Mouse (Mus musculus) granulocyte monocyte progenitor cell, adult 5-6 weeks (primary cell): ENCODE results near the gene Cbx7. TPM values are rescaled to one million over a fixed set of nuclear protein-coding genes. Genes with fewer than 3 reads are reported as not detected.

Experiments
- ATAC-seq: replicated peaks from 2 replicates; pipeline ENCODE4 v1.8.0; 2016; ENCODE audit warnings: mild to moderate bottlenecking, moderate TSS enrichment, inconsistent platforms; ENCODE audit not compliant: poor library complexity, severe bottlenecking
- total RNA-seq, 2 experiments: library from RNA; stranded (forward) in 1 of 2; stranded (reverse) in 1 of 2; fragments of 200-712, 200-1000 nt in 1 of 2; fragments of >200 nt in 1 of 2; fragmentation: Nextera tagmentation in 1 of 2; gene quantifications; 2 replicates each; pipeline ENCODE4 v1.2.3; 2014 to 2017

Cbx7 gene
- total RNA-seq, 2 experiments from 2014 or later, result 0.26 to 3.7 TPM

DNA sequence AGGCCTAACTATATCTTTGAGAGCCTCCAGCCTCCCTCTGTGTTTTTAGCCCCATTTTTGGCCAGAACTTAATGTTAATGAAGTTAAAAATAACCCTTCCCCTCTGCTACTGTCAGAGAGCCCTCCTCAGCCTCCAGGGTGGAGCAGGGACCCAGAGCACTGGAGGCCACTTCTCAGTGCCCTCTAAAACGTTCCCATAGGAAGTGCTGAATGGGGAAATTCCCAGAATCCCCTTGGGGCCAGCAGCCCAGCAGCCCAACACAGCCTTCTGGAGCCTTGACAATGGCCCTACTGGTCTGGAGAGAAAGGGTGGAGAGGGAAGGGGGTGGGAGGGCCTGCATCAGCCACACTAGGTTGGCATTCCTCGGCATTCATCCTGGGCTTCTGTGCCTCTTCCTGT is 32.7 kb upstream of the Cbx7 start:
- no peak for ATAC-seq

DNA sequence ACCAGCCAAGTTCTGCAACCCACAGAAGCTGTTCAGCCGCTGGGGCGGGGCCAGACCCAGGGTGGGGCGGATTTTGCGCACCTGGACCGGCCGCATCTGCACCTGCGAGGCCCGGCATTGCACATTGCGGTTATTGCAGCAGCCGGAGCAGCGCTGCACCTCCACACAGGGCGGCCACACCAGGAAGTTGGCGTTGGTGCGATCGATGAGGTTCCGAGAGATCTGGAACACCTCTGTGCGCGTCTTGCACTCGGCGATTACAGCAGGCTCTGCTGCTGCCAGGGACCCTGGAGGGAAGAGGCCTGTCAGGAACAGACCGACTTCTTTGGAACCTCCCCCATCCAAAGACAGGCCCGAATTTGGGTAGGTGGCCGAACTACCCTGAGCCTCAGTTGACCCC is 30.7 kb upstream of the Cbx7 start:
- ATAC-seq, result no peak

DNA sequence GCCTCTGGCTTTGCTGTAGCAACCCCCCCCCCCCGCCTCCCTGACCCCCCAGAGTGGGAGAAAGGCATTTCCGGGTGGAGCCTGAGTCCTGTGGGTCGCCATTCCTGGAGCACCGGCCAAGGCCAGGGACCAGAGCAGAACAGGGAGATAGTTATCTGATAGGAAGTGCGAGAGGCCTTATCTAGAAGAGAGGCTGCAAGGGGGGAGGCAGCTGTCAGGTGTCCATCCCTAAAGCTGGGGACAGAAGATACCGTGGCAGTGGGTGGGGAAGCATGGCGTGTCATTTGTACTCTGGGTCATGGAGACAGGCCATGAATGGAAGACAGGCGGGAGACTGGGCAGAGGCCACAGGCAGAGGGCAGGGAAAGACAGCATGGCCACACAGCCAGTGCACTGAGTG is 29.8 kb upstream of the Cbx7 start:
- ATAC-seq, result no peak

DNA sequence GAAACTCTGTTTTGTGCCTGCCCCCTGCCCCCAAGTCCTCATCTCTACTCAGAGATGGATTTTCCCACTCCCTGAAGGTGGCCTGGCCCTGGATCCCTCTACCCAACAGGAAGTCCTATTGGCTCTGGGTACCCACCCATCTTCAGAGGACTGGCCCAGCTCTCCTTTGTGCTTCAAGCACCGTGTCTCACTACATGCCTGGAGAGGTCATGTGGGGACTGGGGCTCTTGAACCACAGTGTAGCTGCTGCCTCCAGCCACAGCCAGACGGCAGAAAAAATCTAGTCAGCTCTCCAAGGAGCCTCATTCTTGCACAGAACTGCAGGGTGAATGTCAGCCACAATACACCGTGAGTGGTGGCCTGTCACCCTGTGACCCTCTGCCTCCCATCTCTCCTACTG is 27.1 kb upstream of the Cbx7 start:
- ATAC-seq, result no peak

DNA sequence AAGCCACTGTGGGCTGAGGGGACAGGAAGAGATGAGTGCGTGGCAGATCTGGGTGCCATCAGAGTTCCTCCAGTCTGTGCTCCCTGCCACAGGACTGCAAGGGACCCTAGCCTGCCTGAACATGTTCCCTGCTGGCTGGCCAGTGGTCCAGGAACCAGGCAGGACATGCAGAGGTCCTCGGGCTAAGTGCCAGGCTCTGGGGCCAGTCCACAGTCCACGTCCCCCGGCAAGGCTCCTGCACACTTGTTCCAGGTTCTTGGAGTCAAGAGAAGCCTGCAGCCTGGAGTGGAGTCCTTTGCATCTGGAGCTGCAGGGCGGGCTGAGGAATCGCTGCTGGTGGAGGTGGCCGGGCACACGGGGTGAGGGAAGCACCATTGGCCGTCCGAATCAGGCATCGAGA is 25.9 kb upstream of the Cbx7 start:
- ATAC-seq, result no peak

DNA sequence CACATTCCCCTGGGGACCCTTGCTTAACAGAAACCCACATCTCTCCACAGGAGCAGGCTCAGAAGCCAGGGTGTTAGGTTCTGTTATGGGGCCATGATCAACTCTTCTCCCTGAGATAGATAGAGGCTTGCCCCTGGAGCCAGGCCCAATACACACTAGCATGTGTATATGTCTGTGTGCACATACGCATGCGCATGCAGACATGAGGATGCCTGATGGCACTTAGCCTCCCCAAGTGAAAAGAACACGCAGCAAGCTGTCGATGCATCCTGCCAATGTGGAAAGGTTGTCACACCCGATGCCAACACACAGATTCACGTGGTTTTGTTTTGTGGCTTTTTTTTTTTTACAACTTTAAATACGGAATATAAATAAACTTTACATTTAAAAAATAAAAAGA is 24.6 kb upstream of the Cbx7 start:
- ATAC-seq, result no peak

DNA sequence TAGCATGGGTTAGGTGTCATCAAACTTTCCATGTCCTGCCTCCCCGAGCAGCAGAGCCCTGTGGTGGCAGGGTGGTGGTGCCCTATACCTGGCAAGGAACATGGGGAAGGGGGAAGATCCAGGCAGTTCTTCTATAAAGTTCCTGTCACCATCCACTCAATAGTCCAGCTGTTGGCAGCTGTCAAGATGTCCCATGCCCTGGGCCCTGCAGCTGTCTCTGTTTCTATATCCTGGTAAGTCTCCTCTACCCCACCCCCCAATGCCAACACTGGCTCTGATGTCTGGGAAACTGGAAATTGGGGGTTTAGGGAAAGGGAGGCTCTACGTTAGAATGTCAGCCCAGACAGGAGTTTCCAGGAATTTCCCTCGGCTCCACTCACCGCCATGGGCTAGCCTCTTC is 23.6 kb upstream of the Cbx7 start:
- ATAC-seq, result no peak

DNA sequence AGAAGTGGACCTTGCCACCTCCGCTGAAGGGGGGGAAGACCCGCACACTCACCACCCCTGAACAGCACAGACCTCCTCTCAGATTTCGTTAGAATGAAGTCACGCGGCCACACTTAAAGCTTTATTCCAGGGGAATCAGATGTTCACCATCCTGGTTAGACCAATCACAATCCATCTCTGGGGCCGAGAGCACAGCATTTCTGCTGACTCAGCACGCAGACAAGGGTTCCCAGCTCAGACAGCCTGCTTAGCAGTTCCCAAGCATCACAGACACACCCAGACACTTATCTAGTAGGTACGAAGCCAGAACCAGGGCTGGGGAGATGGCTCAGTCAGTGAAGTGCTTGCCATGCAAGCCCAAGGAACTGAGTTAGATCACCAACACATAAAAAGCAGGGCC is 15.3 kb upstream of the Cbx7 start:
- ATAC-seq, result no peak

DNA sequence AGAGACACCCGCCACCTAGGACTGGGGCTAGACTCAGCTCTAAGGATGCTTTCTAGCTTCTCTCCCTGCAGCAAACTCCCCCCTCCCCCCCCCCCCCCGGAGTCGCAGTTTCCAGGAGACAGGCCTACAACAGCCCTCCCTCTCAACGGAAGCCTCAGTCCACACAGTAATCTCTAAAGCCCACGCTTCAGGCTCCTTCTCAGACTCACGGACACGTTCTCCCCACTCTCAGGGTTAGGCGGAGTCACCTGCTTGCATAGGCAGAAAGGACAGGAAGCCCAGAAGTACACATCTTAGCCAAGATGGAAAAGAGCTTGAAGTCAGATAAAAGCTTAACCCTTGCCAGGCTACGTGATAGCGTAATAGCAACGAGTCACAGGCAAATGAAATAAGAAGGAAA is 14.6 kb upstream of the Cbx7 start:
- ATAC-seq, result no peak

DNA sequence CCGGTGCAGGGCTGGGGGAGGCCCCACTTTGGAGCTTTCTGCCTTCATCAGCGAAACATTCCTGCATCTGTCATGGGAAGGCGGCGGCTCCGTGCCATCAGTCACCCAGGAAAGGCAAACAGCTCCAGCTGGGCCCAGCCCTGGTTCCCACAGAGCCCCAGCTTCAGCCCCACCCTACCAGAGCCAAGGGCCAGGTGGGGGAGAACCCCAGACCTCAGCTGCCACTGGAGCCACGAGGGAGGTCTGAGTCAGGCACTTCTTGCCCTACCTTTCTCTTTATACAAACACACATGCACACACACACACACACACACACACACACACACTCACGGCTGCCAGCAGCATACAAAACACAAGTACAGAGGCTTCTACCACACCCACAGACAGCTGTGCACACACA is 13.2 kb upstream of the Cbx7 start:
- no peak for ATAC-seq

DNA sequence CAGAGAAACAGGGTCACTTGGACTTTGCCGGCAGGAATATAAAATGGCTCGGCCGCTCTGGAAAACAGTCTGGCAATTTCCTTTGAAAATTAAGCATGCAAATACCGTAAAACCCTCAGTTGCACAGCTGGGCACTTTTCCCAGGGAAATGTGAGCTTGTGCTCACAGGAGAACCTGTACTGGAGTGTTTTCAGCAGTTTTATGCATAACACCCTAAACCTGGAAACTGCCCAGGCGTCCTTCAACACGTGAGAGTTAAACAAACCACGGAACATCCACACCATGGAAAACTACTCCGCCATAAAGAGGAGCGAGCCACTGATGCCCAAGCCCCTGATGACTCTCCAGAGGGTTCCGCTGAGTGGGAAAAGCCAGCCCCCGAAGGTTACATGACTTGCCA is 9.8 kb upstream of the Cbx7 start:
- ATAC-seq, result no peak

DNA sequence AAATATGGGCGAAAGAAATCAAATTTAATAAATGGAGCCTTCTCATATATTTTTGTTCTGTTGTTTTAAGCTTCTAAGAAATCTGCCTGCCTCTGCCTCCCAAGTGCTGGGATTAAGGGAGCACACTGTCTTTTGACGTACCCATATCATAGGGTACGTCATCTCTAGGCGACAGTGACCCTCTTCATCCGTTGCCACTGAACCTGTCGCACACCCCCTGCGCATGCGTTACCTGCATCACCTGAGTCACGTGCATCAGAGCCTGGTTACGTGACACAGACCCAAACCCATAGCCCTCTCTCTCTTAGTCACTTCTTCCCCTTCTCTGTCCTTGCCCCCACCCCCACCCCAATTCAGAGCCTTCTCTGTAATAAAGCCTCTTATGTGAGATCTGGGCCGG is 1.3 kb upstream of the Cbx7 start:
- no peak for ATAC-seq

DNA sequence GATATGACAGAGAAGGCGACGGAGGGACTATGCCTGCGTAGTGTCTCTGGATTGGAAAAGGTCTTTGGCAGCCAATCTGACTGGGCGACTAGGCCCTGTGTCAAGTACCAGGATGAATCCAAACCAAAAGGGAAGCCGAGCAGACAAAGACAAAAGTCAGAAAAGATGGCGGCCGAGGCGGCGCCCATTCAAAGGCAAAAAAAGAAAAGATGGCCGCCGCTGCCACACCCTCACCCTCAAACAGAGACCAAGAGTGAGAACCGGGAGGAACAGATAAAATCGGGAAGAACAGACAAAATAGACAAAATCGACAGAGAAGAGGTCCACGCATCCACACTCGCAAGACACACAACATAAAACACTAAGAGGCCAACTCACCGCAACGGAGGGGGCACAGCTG is 428 bp downstream of the Cbx7 start:
- no peak for ATAC-seq

DNA sequence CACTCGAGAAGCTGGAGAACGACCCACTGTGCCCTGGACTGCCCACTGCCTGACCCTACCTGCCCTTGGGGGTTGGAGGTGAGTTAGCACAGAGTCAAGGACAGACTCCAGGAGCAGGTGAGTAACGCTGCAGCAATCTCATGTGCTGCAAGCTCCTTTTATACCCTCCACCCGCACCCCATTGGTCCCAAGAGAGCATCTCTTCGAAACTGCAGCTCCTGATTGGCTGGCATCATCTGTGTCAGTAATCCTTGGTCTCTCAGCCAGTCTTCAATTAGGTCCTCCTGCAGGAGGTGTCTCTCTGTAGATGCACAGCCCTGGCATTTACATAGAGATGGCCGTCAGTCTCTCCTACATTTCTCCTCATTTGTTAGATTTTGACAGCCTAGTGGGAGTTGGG is 3.6 kb downstream of the Cbx7 start:
- no peak for ATAC-seq

DNA sequence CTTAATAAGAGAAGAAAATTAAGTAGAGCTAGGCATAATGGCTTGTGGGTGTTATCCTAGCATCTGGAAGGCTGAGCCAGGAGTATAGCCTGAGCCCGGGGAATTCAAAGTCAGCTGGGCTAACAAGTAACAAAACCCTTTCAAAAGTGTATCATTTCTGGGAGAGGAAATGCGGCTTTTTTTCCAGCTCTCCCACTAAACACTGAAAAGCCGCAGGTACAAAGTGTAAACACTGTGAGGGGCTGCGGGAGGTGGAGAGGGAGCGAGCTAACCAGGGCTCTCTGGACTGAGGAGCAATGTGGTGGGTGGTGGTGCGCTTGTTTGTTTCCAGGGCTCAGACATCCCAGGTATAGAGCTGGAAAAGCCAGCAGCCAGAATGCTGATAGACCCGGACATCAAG is 6.5 kb downstream of the Cbx7 start:
- ATAC-seq, result no peak

DNA sequence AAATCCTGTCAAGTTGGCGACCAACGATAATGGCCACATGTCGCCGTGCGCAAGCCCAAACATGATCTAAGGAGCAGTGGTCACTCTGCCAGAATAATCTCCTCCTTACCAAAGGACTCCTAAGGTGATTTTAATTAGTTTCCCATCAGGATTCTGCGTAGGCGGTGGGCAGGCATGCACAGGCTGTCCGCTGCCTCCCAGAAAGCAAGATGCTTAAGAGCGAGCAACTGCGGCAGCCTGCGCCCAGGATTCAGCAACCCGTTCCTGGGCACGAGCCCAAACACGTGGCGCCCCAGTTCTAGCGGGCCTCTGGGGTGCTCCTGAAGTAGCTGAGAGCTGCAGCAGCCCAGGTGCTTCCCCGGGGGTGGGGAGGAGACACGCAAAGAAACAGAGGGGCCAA is 8.3 kb downstream of the Cbx7 start:
- no peak for ATAC-seq

DNA sequence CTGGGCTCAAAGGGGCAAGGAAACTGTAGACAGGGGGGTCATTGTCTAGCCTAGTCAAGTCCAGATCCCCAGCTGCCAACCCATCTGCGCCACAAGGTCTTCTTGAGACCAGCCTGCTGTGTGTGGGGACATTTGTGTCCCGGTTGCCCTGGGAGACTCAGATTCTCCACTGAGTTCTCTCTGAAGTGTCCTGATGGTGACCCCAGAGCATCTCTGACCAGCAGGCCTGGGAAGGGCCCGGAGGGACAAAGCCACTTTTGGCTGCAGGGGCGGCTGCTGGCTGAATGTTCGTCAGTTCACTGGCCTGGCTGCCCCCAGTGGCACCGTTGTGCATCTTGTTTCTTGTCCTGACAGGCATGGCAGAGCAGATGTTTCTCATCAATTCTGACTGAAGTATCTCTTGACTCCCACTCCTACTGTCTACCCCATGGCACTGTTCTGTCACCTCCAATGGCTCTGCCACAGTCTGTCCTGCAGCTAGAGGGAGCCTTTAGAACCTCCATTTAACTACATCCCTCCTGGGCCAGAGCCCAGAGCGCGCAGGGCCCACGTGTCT is 9.5 kb downstream of the Cbx7 start:
- no peak for ATAC-seq

DNA sequence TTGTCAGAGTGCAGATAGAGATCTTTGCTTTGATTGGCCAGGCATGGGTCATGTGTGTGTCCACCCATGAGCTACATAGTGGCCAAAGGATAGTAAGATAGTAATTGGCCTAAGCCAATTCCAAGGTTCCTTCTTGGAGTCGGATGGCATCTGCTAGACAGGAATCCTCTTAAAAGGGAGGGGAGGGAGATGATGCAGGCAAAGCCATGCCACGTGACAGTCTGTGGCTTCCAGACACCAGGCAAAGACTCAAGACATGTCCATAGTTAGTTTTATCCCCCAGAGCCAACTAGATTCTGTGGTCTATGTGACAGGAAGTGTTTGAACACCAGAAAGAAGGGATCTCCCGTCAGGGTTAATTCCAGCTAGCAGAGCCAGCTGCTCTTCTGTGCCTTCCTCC is 12.5 kb downstream of the Cbx7 start:
- no peak for ATAC-seq

DNA sequence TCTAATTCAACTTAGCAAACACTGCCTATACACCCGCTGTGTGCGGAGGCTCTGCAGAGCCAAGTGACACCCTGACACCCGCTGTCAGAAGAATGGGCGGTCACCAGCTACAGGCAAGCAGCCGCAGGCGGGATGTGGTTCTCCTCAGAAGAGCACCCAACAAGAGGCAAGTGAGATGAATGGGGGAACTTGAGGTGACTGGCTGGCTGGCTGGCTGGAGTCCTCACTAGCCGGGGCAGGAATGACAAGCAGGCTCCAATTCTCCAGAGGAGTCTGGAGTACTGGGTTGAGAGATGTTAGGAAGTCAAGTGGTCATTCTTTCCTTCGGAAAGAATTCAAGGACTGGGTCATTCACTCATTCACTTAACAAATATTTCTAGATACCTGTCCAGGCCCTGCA is 14.4 kb downstream of the Cbx7 start:
- ATAC-seq, result 0 out of 2 replicates have a peak, but pooled peaks have one; percentile 27

DNA sequence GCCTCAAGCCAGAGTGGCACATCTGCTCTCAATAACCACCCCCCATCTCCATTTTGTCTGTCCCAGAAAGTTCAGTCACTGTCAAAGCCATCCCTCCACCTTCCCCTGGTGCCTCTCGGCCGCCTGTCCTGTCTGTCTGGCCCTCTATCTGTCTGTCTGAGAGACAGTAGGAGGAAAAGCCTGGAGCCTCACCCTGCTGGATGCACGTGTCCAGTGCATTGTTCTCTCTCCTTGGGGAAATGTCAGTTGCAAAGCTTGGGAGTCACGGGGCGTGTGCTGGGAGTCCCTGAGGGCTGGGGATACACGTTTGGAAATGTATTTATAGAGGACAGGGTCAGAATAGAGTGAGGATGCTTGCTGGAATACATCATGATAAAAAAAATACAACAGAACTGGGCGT is 17.4 kb downstream of the Cbx7 start:
- no peak for ATAC-seq

DNA sequence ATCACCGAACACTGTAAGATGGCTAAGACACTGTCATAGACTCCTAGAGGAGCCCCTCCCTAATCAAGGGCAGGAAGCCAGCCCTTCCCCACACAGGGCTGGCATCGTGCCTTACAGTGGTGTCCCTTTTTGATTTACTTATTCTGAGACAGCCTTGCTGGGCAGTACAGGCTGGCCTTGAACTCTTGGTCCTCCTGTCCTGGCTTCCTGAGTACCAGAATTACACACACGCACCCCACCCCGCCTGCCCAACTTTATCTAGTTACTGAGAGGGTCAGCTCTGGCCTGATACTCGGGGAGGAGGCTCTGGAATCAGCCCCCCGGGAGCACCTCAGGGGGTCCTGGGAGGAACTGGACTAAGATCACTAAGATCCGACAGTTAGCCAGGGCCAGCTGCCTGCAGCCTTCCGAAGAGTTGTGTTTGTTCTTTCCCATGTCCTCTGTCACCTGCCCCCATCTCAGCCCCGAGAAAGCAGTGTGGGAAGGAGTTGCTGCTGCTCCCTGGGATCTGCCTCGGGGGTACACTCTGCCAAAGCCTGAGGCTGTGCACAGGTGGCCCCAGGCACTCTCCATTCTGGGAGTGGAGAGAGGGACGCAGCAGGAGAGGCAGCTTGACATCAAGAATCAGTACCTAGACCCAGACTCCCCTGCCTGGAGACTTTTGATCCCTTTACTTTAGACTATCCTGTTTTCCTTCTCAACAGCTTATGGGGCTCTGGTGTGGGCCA is 18.3 kb downstream of the Cbx7 start:
- no peak for ATAC-seq

DNA sequence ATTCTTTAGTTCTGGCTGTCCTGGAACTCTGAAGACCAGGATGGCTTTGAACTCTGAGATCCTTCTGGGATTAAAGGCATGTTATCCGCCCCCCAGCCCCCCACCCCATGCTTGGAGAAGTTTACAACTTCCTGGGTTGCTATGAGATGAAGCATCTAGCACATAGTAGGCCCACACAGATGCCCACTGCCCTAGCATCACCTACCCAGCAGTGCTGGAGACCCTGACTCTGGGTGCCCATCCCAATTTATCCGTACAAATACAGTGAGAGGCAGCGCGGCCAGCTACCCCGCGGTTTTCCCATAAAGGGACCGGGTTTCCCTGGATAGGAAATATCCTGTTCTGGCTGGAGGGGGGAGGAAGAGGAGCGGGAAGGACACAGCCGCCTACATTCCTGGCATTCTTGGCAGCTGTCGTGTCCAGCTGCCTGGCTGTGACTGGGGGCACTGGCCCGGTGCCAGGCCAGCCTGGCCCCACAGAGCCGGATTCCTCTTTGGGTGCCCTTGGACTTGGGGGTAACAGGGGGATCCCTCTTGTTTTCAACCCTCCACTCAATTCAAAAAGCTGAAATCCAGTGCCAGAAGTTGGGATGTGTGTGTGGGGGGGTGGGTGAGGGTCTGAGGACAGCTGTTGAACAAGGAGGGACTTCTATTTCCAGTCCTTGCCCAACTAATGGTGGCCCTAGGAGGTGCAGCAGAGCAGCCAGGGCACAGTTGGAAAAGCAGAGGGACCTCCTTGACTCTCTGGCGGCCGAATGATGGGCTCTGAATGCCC is 19.0 kb downstream of the Cbx7 start:
- ATAC-seq, result no peak
